Mouse (Mus musculus): Measurements from ENCODE around the gene Tmem14a.

DNA sequence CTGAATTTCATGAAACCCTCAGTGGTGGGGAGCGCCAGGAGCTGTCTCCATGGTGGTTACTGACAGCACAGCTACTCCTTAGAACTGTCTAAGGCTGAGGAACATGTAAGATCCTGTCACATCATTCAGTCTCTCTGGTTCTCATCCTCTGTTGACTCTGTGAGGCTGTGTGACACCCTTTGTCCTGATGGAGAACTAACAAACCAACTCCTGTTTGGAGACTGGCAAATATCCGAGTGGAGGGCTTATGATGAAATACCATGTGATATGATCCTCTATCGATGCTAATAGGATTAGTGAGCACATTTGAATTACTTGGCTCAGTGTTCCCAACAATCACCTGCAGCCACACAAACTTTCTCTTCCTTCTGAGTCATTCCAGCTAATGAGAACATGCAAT, 27.8 kb downstream of the Tmem14a start:
- TF ChIP-seq CTCF (IDR thresholded peaks at IDR 0.05; ENCODE audit: low read depth, low read length): no peak
- no peak for TF ChIP-seq POLR2A (IDR thresholded peaks at IDR 0.05; ENCODE audit: extremely low read depth, insufficient read depth, low read length)

All from liver, adult 2 months (tissue).